Mouse (Mus musculus) lung, embryonic 16.5 days (tissue): ENCODE data around the gene Tjp3. TPM values are rescaled to one million over a fixed set of nuclear protein-coding genes. Genes with fewer than 3 reads are reported as not detected.

ENCODE experiments used
- ATAC-seq: fragments of 200-750 bp; cut with Nextera tagmentation; 2 replicates; pipeline ENCODE4 v1.8.0; 2017; ENCODE audit warnings: low read depth, mild to moderate bottlenecking, moderate library complexity
- H3K27ac ChIP-seq: fragments of 300-500 bp; sonication (generic); 2 replicates; pipeline ENCODE4 v1.5.1; 2014; ENCODE audit warnings: mild to moderate bottlenecking, control low read depth, low read length
- H3K27me3 ChIP-seq: fragments of 300-500 bp; sonication (generic); 2 replicates; pipeline ENCODE4 v1.6.1; 2014; ENCODE audit warnings: low read depth, low read length, mixed read lengths; ENCODE audit not compliant: control insufficient read depth, insufficient read depth
- H3K36me3 ChIP-seq: fragments of 300-500 bp; sonication (generic); 2 replicates; pipeline ENCODE4 v1.6.1; 2014; ENCODE audit warnings: low read length; ENCODE audit not compliant: control insufficient read depth, insufficient read depth
- H3K4me1 ChIP-seq: fragments of 300-500 bp; sonication (generic); replicated peaks from 2 replicates; pipeline ENCODE4 v1.6.1; 2014; ENCODE audit warnings: low read length, mixed read lengths; ENCODE audit not compliant: control insufficient read depth, insufficient read depth
- H3K4me2 ChIP-seq: fragments of 300-500 bp; sonication (generic); 2 replicates; pipeline ENCODE4 v1.6.1; 2014; ENCODE audit warnings: low read depth, low read length, control low read depth
- H3K4me3 ChIP-seq: fragments of 300-500 bp; sonication (generic); 2 replicates; pipeline ENCODE4 v1.5.1; 2014; ENCODE audit warnings: mild to moderate bottlenecking, low read length, control low read depth
- H3K9ac ChIP-seq: fragments of 300-500 bp; sonication (generic); 2 replicates; pipeline ENCODE4 v1.6.1; 2014; ENCODE audit warnings: low read length, control low read depth
- H3K9me3 ChIP-seq: fragments of 300-500 bp; sonication (generic); 2 replicates; pipeline ENCODE4 v1.6.1; 2016; ENCODE audit warnings: low read length; ENCODE audit not compliant: control insufficient read depth
- WGBS: fragments of 180-500 bp; shearing (Covaris S2); extraction: QIAGEN DNeasy Blood & Tissue Kit; methylation state at CpG from one replicate; pipeline ENCODE4 v1.1.7; 2014; 5-methylcytosine and 5-hydroxymethylcytosine counted together
- polyA plus RNA-seq: library from polyadenylated mRNA; unstranded; fragments of >200 nt; fragmentation: Nextera tagmentation; extraction: Ambion mirVana; gene quantifications from 2 replicates; pipeline ENCODE4 v1.2.1, GENCODE M21; 2015

Gene Tjp3
- polyA plus RNA-seq, 1 experiment from 2014 or later = 29.3 TPM

DNA sequence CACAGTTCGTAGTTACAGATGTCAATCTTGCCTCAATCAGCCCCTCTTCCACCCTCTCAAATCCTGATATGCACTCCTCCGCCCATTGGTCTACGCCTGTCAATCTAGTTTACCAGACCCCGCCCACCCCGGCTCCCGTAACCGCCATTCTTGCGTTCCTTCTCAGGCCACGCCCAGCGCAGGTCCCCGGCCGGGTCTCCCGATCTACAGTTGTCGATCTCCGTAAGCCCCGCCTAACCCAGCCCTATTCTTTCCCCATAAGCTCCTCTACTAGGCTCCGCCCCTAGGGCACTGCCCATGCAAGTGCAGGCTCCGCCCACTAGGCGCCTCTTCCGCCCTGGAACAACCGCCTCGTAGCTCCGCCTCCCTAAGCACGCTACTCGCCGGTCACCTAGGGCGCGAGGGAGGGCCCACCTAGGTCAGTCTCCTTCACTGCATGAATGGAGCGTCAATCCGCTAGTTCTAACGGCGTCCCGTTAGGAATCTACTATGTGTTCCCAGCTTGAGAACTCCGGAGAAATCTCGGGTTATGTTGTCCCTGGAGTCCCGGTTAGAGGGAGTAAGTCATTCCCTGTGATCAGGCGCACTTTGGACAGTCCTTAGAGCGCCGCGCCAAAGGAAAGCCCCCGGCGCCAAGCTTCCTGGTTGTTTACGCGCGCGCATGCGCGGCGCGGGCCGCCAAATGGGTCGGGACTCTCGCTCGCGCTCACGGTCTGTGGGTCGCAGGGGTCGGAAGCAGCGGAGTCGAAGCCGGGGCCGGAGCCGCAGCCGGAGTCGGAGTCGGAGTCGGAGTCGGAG lies 29.4 kb upstream of the Tjp3 start, which contains the start of gene Cactin:
Gene Cactin, plus strand, starts transcription at position 554 of the 798 bp plus-strand sequence.
- ATAC-seq = peak; percentile 92
- H3K9ac ChIP-seq = peak within 1 kb of the TSS; percentile 94
- WGBS = under 1% methylated on average over 68 of the region's 68 CpGs
- peak within 1 kb of the TSS; percentile 86 for H3K4me2 ChIP-seq
- no peaks in the 10 kb centered on the region for H3K27me3 ChIP-seq
- peak within 1 kb of the TSS; percentile 92 for H3K27ac ChIP-seq
- H3K4me3 ChIP-seq = peak within 1 kb of the TSS; percentile 94
- H3K36me3 ChIP-seq = peaks cover 38% of the 10 kb centered on the region
- H3K4me1 ChIP-seq = peaks cover 46% of the 10 kb centered on the region
- H3K9me3 ChIP-seq = no peaks in the 10 kb centered on the region

- WGBS = 1% methylated on average over 38 of the region's 38 CpGs
- Histone ChIP-seq H3K9me3 (no peaks in the 10 kb centered on the region), H3K36me3 (peaks cover 38% of the 10 kb centered on the region), H3K27me3 (no peaks in the 10 kb centered on the region), H3K27ac (peak overlapping the region; percentile 92), H3K4me1 (peaks cover 46% of the 10 kb centered on the region), H3K4me3 (peak overlapping the region; percentile 94), H3K4me2 (peak overlapping the region; percentile 71), H3K9ac (peak overlapping the region; percentile 94)
- no peak; the same call in 1 of the 2 replicates for ATAC-seq
These were observed 28.6 kb upstream of the Tjp3 start for GRCm38 (mm10) chr10:81319741-81320549.

DNA sequence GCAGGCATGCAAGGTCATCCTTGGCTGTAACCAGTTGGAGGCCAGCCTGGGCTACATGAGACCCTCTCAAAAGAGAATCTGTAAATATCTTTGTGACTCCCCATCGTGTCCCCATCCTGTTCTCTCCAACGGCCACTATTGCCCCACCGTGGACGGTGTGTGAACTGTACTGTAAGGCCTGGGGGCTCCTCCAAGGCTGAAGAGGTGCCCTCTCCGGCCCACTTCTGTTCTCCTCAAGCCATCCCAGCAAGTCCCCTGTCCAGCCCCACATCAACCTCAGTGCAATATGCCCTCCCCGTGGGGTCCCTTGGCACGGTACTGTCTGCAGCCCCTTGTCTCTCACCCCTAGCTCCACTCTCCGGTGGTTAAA lies 27.9 kb upstream of the Tjp3 start:
- WGBS = 25% methylated on average over 8 of the region's 8 CpGs
- no peaks in the 10 kb centered on the region for H3K27me3 ChIP-seq
- H3K27ac ChIP-seq = peak overlapping the region; percentile 92
- H3K9ac ChIP-seq = peak overlapping the region; percentile 94
- peak overlapping the region; percentile 71 for H3K4me2 ChIP-seq
- no peaks in the 10 kb centered on the region for H3K9me3 ChIP-seq
- peaks cover 46% of the 10 kb centered on the region for H3K4me1 ChIP-seq
- peak overlapping the region; percentile 94 for H3K4me3 ChIP-seq
- H3K36me3 ChIP-seq = peaks cover 37% of the 10 kb centered on the region
- ATAC-seq = no peak

DNA sequence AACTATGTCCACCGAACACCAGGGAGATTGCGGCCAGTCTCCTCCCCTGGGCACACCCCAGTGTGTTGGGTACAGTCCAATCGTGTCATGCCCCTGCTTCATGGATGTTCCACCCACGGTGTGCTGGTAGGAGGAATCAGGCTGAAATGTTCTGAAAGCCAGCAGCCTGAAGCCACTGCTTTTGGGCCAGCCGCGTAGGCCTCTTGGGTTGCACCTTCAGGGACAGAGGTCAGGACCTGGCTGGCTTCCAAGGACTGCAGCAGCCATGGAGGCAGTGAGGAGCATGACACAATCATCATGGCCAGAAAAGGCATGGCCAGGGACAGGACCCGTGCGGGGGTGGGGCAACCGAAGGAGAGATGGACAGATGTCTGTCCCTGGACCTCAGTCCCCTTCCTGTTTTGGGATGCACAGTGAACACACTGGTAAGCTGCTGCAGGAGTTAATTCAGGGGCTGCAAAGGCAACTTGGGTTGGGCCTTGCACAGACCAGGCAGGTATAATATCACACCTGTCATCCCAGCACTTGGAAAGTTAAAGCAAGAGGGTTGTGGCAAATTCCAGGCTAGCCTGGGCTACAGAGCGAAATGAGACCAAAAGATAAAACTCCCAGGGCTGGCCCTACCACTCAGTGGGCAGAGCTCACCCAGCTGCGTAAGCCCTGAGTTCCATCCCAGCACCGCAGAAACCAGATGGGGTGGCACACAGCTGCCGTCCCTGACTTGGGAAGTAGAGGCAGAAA lies 27.4 kb upstream of the Tjp3 start:
- H3K36me3 ChIP-seq = peaks cover 37% of the 10 kb centered on the region
- 82% methylated on average over 13 of the region's 13 CpGs for WGBS
- peak overlapping the region; percentile 71 for H3K4me2 ChIP-seq
- H3K4me1 ChIP-seq = peaks cover 46% of the 10 kb centered on the region
- ATAC-seq = no peak
- no peak overlapping the region for H3K4me3 ChIP-seq
- H3K9me3 ChIP-seq = no peaks in the 10 kb centered on the region
- H3K9ac ChIP-seq = peak overlapping the region; percentile 94
- no peaks in the 10 kb centered on the region for H3K27me3 ChIP-seq
- H3K27ac ChIP-seq = peak overlapping the region; percentile 92

GRCm38 (mm10) chr10:81317273-81317672 lies 25.9 kb upstream of the Tjp3 start:
- Histone ChIP-seq H3K9ac (peak overlapping the region; percentile 64), H3K4me1 (peaks cover 43% of the 10 kb centered on the region), H3K4me2 (peak overlapping the region; percentile 63), H3K4me3 (peak overlapping the region; percentile 39), H3K27ac (peak overlapping the region; percentile 47), H3K27me3 (no peaks in the 10 kb centered on the region), H3K9me3 (no peaks in the 10 kb centered on the region), H3K36me3 (peaks cover 35% of the 10 kb centered on the region)
- 11% methylated on average over 16 of the region's 20 CpGs for WGBS
- peak; percentile 10 for ATAC-seq

DNA sequence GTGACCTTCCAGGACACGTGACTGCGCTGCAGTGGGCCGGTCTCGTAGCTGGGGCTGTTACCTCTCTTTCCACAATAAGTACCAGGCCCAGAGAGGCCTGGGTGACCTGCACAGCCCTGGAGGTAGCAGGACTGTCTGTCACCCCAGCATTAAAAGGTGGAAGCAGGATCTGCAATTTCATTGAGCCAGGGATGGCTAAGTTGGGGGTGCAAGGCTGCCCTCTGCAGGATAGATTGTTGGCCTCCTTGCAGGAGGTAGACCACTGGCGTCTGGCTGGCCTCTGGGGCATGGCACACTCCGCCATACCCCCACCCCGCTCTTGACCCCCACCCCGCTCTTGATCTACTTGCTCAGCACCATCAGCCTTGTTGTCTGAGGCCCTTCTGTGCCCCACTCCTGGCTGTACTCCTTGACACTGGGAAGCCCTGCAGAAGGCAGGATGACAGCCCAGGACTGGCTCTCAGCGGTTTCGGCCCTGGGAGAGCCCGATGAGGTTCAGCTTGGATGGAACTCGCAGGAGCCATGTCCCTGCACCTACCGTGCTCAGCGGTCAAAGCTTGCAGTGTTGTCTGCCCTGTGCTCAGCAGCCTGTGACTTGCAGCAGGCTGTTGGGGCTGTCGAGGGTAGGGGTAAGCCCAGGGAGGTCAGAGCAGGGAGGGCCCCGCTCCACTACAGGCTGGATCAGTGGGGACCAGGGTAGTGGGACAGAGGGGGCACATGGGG lies 25.1 kb upstream of the Tjp3 start:
- Histone ChIP-seq H3K4me2 (peak overlapping the region; percentile 63), H3K36me3 (peaks cover 39% of the 10 kb centered on the region), H3K4me3 (peak overlapping the region; percentile 39; the same call in 1 of the 2 replicates), H3K27ac (0 out of 2 replicates have a peak overlapping the region, but pooled peaks have one; percentile 25), H3K9ac (peak overlapping the region; percentile 64), H3K9me3 (no peaks in the 10 kb centered on the region), H3K4me1 (peaks cover 36% of the 10 kb centered on the region), H3K27me3 (no peaks in the 10 kb centered on the region)
- no peak for ATAC-seq
- 51% methylated on average over 16 of the region's 16 CpGs for WGBS

- no peaks in the 10 kb centered on the region for H3K27me3 ChIP-seq
- ATAC-seq = no peak
- no peaks in the 10 kb centered on the region for H3K9me3 ChIP-seq
- no peak overlapping the region for H3K4me3 ChIP-seq
- peaks cover 46% of the 10 kb centered on the region for H3K36me3 ChIP-seq
- 89% methylated on average over 16 of the region's 16 CpGs for WGBS
- H3K4me2 ChIP-seq = no peak overlapping the region
- H3K9ac ChIP-seq = no peak overlapping the region
- H3K27ac ChIP-seq = no peak overlapping the region
- H3K4me1 ChIP-seq = peaks cover 36% of the 10 kb centered on the region
These were observed 24.2 kb upstream of the Tjp3 start for GRCm38 (mm10) chr10:81315587-81315986.

DNA sequence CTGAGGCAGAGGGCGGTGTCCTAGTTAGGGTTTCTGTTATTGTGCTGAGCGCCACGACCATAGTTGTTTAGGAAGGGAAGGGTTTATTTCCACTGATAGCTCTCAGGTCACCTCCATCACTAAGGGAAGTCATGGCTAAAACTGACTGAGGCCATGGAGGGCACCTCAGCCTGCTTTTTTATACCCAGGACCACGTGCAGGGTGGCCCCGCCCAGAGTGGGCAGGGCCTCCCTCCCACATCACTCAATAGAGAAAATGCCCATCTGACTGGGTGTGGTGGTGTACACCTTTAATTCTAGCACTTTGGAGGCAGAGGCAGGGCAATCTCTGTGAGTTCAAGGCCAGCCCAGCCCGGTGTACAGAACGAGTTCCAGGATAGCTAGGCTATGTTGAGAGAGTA lies 22.8 kb upstream of the Tjp3 start:
- Histone ChIP-seq H3K4me2 (no peak overlapping the region), H3K9ac (no peak overlapping the region), H3K27ac (no peak overlapping the region), H3K36me3 (peaks cover 50% of the 10 kb centered on the region), H3K4me3 (no peak overlapping the region), H3K4me1 (peaks cover 29% of the 10 kb centered on the region), H3K27me3 (no peaks in the 10 kb centered on the region), H3K9me3 (no peaks in the 10 kb centered on the region)
- no peak for ATAC-seq
- WGBS = 82% methylated on average over 7 of the region's 7 CpGs
